Mouse (Mus musculus): ENCODE results near the gene Tph1. TPM values are rescaled to one million over a fixed set of nuclear protein-coding genes. Genes with fewer than 3 reads are reported as not detected.

Gene Tph1
- polyA plus RNA-seq, 1 experiment from 2014 or later = 0.42 TPM

DNA sequence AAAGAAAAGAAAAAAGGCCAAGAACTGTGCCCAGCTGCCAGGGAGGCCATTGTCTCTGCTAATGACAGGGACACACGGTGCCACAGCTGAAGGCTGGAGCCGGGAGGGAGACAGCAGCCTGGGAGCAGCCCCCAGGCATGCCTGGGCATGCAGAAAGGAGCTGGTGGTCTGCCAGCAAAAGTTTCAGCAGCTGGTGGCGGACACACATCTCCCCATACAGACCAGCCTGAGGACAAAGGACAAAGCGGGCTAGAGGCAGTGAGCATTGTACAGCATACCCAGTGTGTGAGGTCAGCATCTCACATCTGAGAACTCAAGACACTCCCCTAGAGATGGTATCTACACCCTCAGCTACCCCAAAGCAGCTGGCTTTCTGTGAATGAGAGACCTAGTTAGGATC, 70.3 kb downstream of the Tph1 start:
- no peak overlapping the region for H3K27ac ChIP-seq (ENCODE audit: low read depth)
- WGBS = 68% methylated on average over 4 of the region's 4 CpGs
- no peak for DNase-seq (ENCODE audit: low spot score)
- no peaks in the 10 kb centered on the region for H3K9me3 ChIP-seq (ENCODE audit: control insufficient read depth, low read length)
- H3K4me3 ChIP-seq (ENCODE audit: low read depth, low read length) = no peak overlapping the region
- H3K4me1 ChIP-seq (replicated peaks; ENCODE audit: control insufficient read depth, insufficient read depth, low read length) = no peaks in the 10 kb centered on the region
- H3K36me3 ChIP-seq (ENCODE audit: control insufficient read depth, insufficient read depth, low read length) = peaks cover 5% of the 10 kb centered on the region; the same call in 1 of the 2 replicates
- no peaks in the 10 kb centered on the region for H3K27me3 ChIP-seq (replicated peaks; ENCODE audit: control insufficient read depth, insufficient read depth, low read length)
- H3K9ac ChIP-seq (ENCODE audit: low read length) = no peak overlapping the region
- H3K4me2 ChIP-seq (ENCODE audit: low read length) = no peak overlapping the region
- ATAC-seq (replicated peaks; ENCODE audit: low FRiP score, low TSS enrichment, low read depth) = no peak

- Histone ChIP-seq H3K4me1 (replicated peaks; ENCODE audit: control insufficient read depth, insufficient read depth, low read length) (no peaks in the 10 kb centered on the region), H3K9me3 (ENCODE audit: control insufficient read depth, low read length) (no peaks in the 10 kb centered on the region), H3K27ac (ENCODE audit: low read depth) (no peak overlapping the region), H3K36me3 (ENCODE audit: control insufficient read depth, insufficient read depth, low read length) (peaks cover 5% of the 10 kb centered on the region; the same call in 1 of the 2 replicates), H3K9ac (ENCODE audit: low read length) (no peak overlapping the region), H3K4me3 (ENCODE audit: low read depth, low read length) (no peak overlapping the region), H3K27me3 (replicated peaks; ENCODE audit: control insufficient read depth, insufficient read depth, low read length) (no peaks in the 10 kb centered on the region), H3K4me2 (ENCODE audit: low read length) (no peak overlapping the region)
- WGBS = 61% methylated on average over 5 of the region's 5 CpGs
- ATAC-seq (replicated peaks; ENCODE audit: low FRiP score, low TSS enrichment, low read depth) (no peak), DNase-seq (ENCODE audit: low spot score) (no peak)
Observed at GRCm38 (mm10) chr7:46601097-46601496, 71.2 kb downstream of the Tph1 start.

DNA sequence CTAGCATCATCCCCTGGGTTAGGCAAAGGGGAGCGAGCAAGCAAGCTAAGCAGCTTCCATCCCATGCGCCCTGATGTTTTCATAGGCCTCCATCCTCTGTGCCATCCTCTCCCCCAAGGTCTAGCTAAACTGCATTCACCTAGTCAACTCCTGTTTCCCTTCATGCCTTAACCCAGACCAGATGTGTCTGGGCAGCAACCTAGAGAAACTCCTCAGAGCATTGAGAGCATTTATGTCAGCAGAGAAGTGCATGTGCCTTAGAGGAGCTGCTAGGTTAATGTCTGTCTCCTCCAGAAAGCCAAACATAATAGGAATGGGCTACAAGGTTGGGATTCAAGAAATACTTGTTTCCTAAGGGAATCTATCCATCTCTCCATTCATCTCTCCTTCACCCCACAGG, 75.3 kb downstream of the Tph1 start:
- DNase-seq (ENCODE audit: low spot score) = no peak
- 94% methylated on average over 2 of the region's 2 CpGs for WGBS
- Histone ChIP-seq H3K27ac (ENCODE audit: low read depth) (no peak overlapping the region), H3K27me3 (replicated peaks; ENCODE audit: control insufficient read depth, insufficient read depth, low read length) (no peaks in the 10 kb centered on the region), H3K9ac (ENCODE audit: low read length) (no peak overlapping the region), H3K4me2 (ENCODE audit: low read length) (no peak overlapping the region), H3K36me3 (ENCODE audit: control insufficient read depth, insufficient read depth, low read length) (no peaks in the 10 kb centered on the region), H3K4me1 (replicated peaks; ENCODE audit: control insufficient read depth, insufficient read depth, low read length) (no peaks in the 10 kb centered on the region), H3K4me3 (ENCODE audit: low read depth, low read length) (no peak overlapping the region), H3K9me3 (ENCODE audit: control insufficient read depth, low read length) (no peaks in the 10 kb centered on the region)
- no peak for ATAC-seq (replicated peaks; ENCODE audit: low FRiP score, low TSS enrichment, low read depth)

Other genes with a start within 250 kb of the Tph1 start
- gene Sergef, start 32.7 kb downstream of the Tph1 start, polyA plus RNA-seq (2014; fragmentation: Nextera tagmentation; extraction: Ambion mirVana) = 16.8 and 17.5 TPM in 2 replicates
- 35.2 and 39.8 TPM in 2 replicates for gene Saal1, start 38.1 kb upstream of the Tph1 start, polyA plus RNA-seq (2014; fragmentation: Nextera tagmentation; extraction: Ambion mirVana)
- gene Saa3, start 43.2 kb upstream of the Tph1 start, polyA plus RNA-seq (2014; fragmentation: Nextera tagmentation; extraction: Ambion mirVana) = 0.35 and 0.99 TPM in 2 replicates
- not detected in 2 replicates for gene Saa4, start 60.1 kb upstream of the Tph1 start, polyA plus RNA-seq (2014; fragmentation: Nextera tagmentation; extraction: Ambion mirVana)
- gene Saa1, start 70.4 kb upstream of the Tph1 start, polyA plus RNA-seq (2014; fragmentation: Nextera tagmentation; extraction: Ambion mirVana) = 1.4 and 2.0 TPM in 2 replicates
- 0.45 and 1.1 TPM in 2 replicates for gene Saa2, start 79.3 kb upstream of the Tph1 start, polyA plus RNA-seq (2014; fragmentation: Nextera tagmentation; extraction: Ambion mirVana)
- 18.8 and 20.9 TPM in 2 replicates for gene Hps5, start 123.5 kb upstream of the Tph1 start, polyA plus RNA-seq (2014; fragmentation: Nextera tagmentation; extraction: Ambion mirVana)
- gene Gtf2h1, start 123.6 kb upstream of the Tph1 start, polyA plus RNA-seq (2014; fragmentation: Nextera tagmentation; extraction: Ambion mirVana) = 48.7 and 52.9 TPM in 2 replicates
- gene Ldha, start 168.9 kb upstream of the Tph1 start, polyA plus RNA-seq (2014; fragmentation: Nextera tagmentation; extraction: Ambion mirVana) = 2,451 TPM in 2 replicates
- gene Ldhc, start 188.7 kb upstream of the Tph1 start, polyA plus RNA-seq (2014; fragmentation: Nextera tagmentation; extraction: Ambion mirVana) = not detected in 2 replicates
- 165 and 174 TPM in 2 replicates for gene Tsg101, start 247.4 kb upstream of the Tph1 start, polyA plus RNA-seq (2014; fragmentation: Nextera tagmentation; extraction: Ambion mirVana)

All from intestine, embryonic 14.5 days (tissue).